Mouse (Mus musculus): Measurements from ENCODE around the gene Asap2.

GRCm38 (mm10) chr12:21228650-21229049, 238.4 kb downstream of the Asap2 start:
- TF ChIP-seq CTCF (IDR thresholded peaks at IDR 0.05; ENCODE audit: low read depth, low read length), result no peak
- TF ChIP-seq POLR2A (IDR thresholded peaks at IDR 0.05; ENCODE audit: insufficient read depth, low read length), result no peak

Data from ES-Bruce4 (cell line).